Mouse (Mus musculus) thymus, adult 2 months (tissue): ENCODE measurements around the gene Glrx.

Source experiments
- CTCF ChIP-seq: fragments of 200-500 bp; IDR thresholded peaks from 2 replicates; pipeline ENCODE4 v1.5.1; 2012; ENCODE audit warnings: mild to moderate bottlenecking, control low read depth, low read length, moderate library complexity, borderline replicate concordance; ENCODE audit not compliant: control insufficient read depth, poor library complexity, insufficient read depth; ENCODE audit errors: extremely low read depth
- POLR2A ChIP-seq: fragments of 200-500 bp; IDR thresholded peaks from 2 replicates; pipeline ENCODE4 v1.6.1; 2012; ENCODE audit warnings: mild to moderate bottlenecking, low read length, control low read depth, moderate library complexity; ENCODE audit not compliant: control insufficient read depth, poor library complexity, insufficient read depth; ENCODE audit errors: extremely low read depth

DNA sequence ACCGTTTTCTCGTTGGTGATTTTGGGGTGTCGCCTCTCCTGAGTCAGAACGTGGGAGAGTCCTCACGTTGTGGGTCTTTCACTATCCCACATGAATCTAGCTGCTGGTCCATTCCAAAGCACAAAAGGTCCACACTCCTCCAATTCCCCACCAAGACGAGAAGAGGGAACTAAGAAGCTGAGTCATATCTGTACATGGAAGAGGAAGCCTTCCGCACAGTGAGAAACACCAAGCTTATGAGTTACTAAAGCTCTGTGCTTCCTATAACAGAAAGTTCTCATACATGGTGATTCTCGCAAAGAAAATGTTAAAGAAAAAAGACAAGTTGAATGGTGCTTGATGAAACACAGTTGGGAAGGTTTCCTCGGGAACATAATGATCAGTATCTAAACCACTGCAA is 16.5 kb upstream of the Glrx start:
- no peak for TF ChIP-seq POLR2A
- no peak for TF ChIP-seq CTCF
